Mouse (Mus musculus): ENCODE results near the gene Olig2. TPM values are rescaled to one million over a fixed set of nuclear protein-coding genes. Genes with fewer than 3 reads are reported as not detected.

Gene Olig2
- polyA plus RNA-seq, 1 experiment from 2014 or later, result not detected

DNA sequence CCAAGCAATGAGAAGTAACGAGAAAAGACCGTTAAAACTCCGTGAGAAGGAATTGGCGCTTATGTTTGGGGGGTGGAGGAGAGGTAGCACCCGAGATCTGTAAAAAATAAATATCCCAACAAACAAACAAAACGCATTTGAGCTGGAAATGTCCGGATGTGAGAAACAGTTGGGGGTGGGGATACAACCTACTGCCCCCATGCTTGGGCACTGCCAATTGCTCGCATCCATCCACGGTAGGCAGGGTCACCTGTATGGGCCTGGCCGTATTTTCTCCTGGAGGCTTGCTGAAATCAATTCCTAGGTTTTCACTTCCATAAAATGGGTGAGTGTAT lies 1.2 kb upstream of the Olig2 start:
- no peaks in the 10 kb centered on the region for H3K9me3 ChIP-seq (replicated peaks; ENCODE audit: control insufficient read depth, low read length)
- 6% methylated on average over 10 of the region's 10 CpGs for WGBS (ENCODE audit: insufficient replicate concordance)
- H3K27ac ChIP-seq (ENCODE audit: low read length), result no peak overlapping the region
- no peak overlapping the region for H3K4me3 ChIP-seq (ENCODE audit: low read depth, low read length)
- no peak overlapping the region for H3K9ac ChIP-seq (ENCODE audit: low read depth, low read length)
- H3K4me1 ChIP-seq (ENCODE audit: control insufficient read depth, low read depth, low read length), result no peaks in the 10 kb centered on the region
- H3K4me2 ChIP-seq (ENCODE audit: low read depth, low read length), result no peak overlapping the region
- ATAC-seq (ENCODE audit: low read depth), result no peak
- H3K36me3 ChIP-seq (ENCODE audit: control insufficient read depth, insufficient read depth), result no peaks in the 10 kb centered on the region
- peaks cover 100% of the 10 kb centered on the region for H3K27me3 ChIP-seq (ENCODE audit: control insufficient read depth, insufficient read depth, low read depth, low read length)

DNA sequence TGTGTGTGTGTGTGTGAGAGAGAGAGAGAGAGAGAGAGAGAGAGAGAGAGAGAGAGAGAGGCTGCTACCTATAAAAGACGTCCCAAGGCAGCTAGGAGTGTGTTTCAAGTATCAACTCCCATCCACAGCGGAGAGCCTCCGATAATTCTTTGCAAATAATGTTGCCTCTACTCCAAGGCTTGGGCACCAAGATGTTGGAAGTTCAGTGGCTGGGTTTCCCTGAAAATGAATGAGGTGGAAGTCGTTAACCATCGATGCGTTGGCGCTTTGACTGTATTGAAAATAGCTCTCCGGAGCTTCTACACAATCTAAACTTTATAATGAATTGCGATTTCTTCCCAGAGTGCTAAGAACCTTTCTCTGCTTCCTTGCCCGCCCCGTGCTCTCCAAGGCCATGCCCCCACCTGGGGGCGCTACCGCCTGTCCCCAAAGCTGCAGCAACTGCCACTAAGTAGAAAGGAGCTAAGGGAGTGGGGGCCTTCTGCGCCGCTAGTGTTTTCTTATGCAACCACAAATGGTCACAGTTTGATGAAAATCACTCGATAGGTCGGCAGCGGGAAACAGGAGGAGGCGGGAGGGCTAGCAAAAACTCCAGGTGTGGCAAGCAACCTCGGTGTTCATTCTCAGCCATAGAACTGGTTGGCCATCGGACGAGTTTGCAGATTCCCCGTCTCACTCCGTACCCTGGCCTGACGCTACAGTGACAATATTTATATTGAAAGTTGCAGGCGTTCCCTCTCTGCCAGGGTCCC lies 600 bp upstream of the Olig2 start:
- H3K4me1 ChIP-seq (ENCODE audit: control insufficient read depth, low read depth, low read length), result no peaks in the 10 kb centered on the region
- WGBS (ENCODE audit: insufficient replicate concordance), result 4% methylated on average over 26 of the region's 26 CpGs
- H3K9me3 ChIP-seq (replicated peaks; ENCODE audit: control insufficient read depth, low read length), result no peaks in the 10 kb centered on the region
- no peak overlapping the region for H3K4me3 ChIP-seq (ENCODE audit: low read depth, low read length)
- H3K36me3 ChIP-seq (ENCODE audit: control insufficient read depth, insufficient read depth), result no peaks in the 10 kb centered on the region
- H3K27me3 ChIP-seq (ENCODE audit: control insufficient read depth, insufficient read depth, low read depth, low read length), result peaks cover 100% of the 10 kb centered on the region
- no peak overlapping the region for H3K27ac ChIP-seq (ENCODE audit: low read length)
- ATAC-seq (ENCODE audit: low read depth), result no peak
- no peak overlapping the region for H3K9ac ChIP-seq (ENCODE audit: low read depth, low read length)
- no peak overlapping the region for H3K4me2 ChIP-seq (ENCODE audit: low read depth, low read length)

DNA sequence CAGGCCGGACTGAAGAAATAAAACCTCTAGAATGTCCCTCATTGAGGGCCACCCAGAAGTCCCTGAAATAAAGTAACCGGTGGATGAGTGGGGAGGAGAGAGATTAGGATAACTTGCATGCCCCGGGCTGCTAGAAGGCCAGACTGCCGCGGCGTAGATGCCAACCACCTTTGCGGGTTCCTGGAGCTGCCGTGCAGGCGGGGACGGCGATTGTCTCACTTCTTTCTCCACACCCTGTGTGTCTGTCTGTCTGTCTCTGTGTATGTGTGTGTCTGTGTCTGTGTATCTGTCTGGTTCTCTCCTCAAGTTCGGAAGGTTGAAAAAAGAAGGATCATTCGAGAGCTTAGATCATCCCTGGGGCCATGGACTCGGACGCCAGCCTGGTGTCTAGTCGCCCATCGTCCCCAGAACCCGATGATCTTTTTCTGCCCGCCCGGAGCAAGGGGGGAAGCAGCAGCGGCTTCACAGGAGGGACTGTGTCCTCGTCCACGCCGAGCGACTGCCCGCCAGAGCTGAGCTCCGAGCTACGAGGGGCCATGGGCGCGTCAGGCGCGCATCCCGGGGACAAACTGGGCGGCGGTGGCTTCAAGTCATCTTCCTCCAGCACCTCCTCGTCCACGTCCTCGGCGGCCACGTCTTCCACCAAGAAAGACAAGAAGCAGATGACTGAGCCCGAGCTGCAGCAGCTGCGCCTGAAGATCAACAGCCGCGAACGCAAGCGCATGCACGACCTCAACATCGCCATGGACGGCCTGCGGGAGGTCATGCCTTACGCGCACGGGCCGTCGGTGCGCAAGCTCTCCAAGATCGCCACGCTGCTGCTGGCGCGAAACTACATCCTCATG lies 1.0 kb downstream of the Olig2 start:
- 1% methylated on average over 60 of the region's 60 CpGs for WGBS (ENCODE audit: insufficient replicate concordance)
- H3K27ac ChIP-seq (ENCODE audit: low read length), result no peak overlapping the region
- no peak overlapping the region for H3K4me2 ChIP-seq (ENCODE audit: low read depth, low read length)
- H3K4me1 ChIP-seq (ENCODE audit: control insufficient read depth, low read depth, low read length), result no peaks in the 10 kb centered on the region
- no peaks in the 10 kb centered on the region for H3K36me3 ChIP-seq (ENCODE audit: control insufficient read depth, insufficient read depth)
- H3K27me3 ChIP-seq (ENCODE audit: control insufficient read depth, insufficient read depth, low read depth, low read length), result peaks cover 100% of the 10 kb centered on the region
- no peak overlapping the region for H3K9ac ChIP-seq (ENCODE audit: low read depth, low read length)
- H3K9me3 ChIP-seq (replicated peaks; ENCODE audit: control insufficient read depth, low read length), result no peaks in the 10 kb centered on the region
- H3K4me3 ChIP-seq (ENCODE audit: low read depth, low read length), result no peak overlapping the region
- no peak for ATAC-seq (ENCODE audit: low read depth)

DNA sequence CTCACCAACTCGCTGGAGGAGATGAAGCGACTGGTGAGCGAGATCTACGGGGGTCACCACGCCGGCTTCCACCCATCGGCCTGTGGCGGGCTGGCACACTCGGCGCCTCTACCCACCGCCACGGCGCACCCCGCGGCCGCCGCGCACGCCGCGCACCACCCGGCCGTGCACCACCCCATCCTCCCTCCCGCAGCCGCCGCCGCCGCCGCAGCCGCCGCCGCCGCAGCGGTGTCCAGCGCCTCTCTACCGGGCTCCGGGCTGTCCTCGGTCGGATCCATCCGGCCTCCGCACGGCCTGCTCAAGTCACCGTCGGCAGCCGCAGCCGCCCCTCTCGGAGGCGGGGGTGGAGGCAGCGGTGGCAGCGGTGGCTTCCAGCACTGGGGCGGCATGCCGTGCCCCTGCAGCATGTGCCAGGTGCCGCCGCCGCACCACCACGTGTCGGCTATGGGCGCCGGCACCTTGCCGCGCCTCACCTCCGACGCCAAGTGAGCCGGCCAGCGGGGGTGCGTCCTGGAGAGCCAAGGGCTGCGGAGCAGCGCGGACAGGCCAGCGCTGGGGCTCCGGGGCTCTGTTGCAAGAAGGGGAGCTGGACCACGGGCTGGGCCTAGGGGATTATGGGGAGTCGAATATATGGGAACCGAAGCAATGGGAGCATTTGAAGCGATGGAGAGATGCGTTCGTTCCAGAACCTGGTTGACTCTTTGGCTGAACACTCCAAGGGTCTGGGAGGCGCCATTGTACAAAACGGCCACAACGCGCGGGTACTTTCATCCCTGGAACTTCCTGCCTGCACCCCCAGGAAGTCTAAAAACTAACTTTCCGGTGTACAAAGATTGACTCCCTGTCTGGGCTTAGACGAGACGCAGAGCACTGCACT lies 1.9 kb downstream of the Olig2 start:
- H3K4me3 ChIP-seq (ENCODE audit: low read depth, low read length), result no peak overlapping the region

DNA sequence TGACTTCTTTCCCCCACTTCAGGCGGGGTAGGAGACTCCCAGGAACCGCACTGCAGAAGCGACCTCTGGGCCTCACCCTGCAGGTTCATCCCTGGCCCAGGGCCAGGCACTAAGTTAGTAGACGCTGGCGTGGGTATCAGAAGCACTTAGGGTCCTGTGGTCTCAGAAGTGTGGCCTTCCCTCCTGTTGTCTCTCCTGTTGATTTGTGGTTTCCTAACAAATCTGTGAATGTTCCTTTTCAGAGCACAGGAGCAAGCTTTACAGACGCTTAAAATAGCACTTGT lies 2.4 kb downstream of the Olig2 start:
- H3K9ac ChIP-seq (ENCODE audit: low read depth, low read length), result no peak overlapping the region
- no peak overlapping the region for H3K27ac ChIP-seq (ENCODE audit: low read length)
- WGBS (ENCODE audit: insufficient replicate concordance), result 0% methylated on average over 6 of the region's 6 CpGs
- H3K4me1 ChIP-seq (ENCODE audit: control insufficient read depth, low read depth, low read length), result no peaks in the 10 kb centered on the region
- no peaks in the 10 kb centered on the region for H3K9me3 ChIP-seq (replicated peaks; ENCODE audit: control insufficient read depth, low read length)
- H3K4me3 ChIP-seq (ENCODE audit: low read depth, low read length), result no peak overlapping the region
- H3K4me2 ChIP-seq (ENCODE audit: low read depth, low read length), result no peak overlapping the region
- H3K36me3 ChIP-seq (ENCODE audit: control insufficient read depth, insufficient read depth), result no peaks in the 10 kb centered on the region
- ATAC-seq (ENCODE audit: low read depth), result no peak
- H3K27me3 ChIP-seq (ENCODE audit: control insufficient read depth, insufficient read depth, low read depth, low read length), result peaks cover 100% of the 10 kb centered on the region

More for the DNA sequence above, 1.9 kb downstream of the Olig2 start:
- no peak overlapping the region for H3K27ac ChIP-seq (ENCODE audit: low read length)
- no peaks in the 10 kb centered on the region for H3K36me3 ChIP-seq (ENCODE audit: control insufficient read depth, insufficient read depth)
- H3K9me3 ChIP-seq (replicated peaks; ENCODE audit: control insufficient read depth, low read length), result no peaks in the 10 kb centered on the region
- H3K9ac ChIP-seq (ENCODE audit: low read depth, low read length), result no peak overlapping the region
- WGBS (ENCODE audit: insufficient replicate concordance), result 2% methylated on average over 83 of the region's 85 CpGs
- H3K4me1 ChIP-seq (ENCODE audit: control insufficient read depth, low read depth, low read length), result no peaks in the 10 kb centered on the region
- no peak for ATAC-seq (ENCODE audit: low read depth)
- no peak overlapping the region for H3K4me2 ChIP-seq (ENCODE audit: low read depth, low read length)
- peaks cover 100% of the 10 kb centered on the region for H3K27me3 ChIP-seq (ENCODE audit: control insufficient read depth, insufficient read depth, low read depth, low read length)

GRCm38 (mm10) chr16:91228238-91229071 lies 3.2 kb downstream of the Olig2 start:
- peaks cover 100% of the 10 kb centered on the region for H3K27me3 ChIP-seq (ENCODE audit: control insufficient read depth, insufficient read depth, low read depth, low read length)
- no peaks in the 10 kb centered on the region for H3K9me3 ChIP-seq (replicated peaks; ENCODE audit: control insufficient read depth, low read length)
- no peak overlapping the region for H3K9ac ChIP-seq (ENCODE audit: low read depth, low read length)
- no peaks in the 10 kb centered on the region for H3K4me1 ChIP-seq (ENCODE audit: control insufficient read depth, low read depth, low read length)
- H3K4me2 ChIP-seq (ENCODE audit: low read depth, low read length), result no peak overlapping the region
- no peak overlapping the region for H3K27ac ChIP-seq (ENCODE audit: low read length)
- H3K4me3 ChIP-seq (ENCODE audit: low read depth, low read length), result no peak overlapping the region
- no peaks in the 10 kb centered on the region for H3K36me3 ChIP-seq (ENCODE audit: control insufficient read depth, insufficient read depth)
- ATAC-seq (ENCODE audit: low read depth), result no peak
- whole genome bisulfite sequencing (ENCODE audit: insufficient replicate concordance), result 2% methylated on average over 30 of the region's 30 CpGs

- H3K27me3 ChIP-seq (ENCODE audit: control insufficient read depth, insufficient read depth, low read depth, low read length), result peaks cover 100% of the 10 kb centered on the region
- 4% methylated on average over 10 of the region's 10 CpGs for WGBS (ENCODE audit: insufficient replicate concordance)
- H3K4me2 ChIP-seq (ENCODE audit: low read depth, low read length), result no peak overlapping the region
- H3K4me1 ChIP-seq (ENCODE audit: control insufficient read depth, low read depth, low read length), result no peaks in the 10 kb centered on the region
- no peak overlapping the region for H3K27ac ChIP-seq (ENCODE audit: low read length)
- H3K9ac ChIP-seq (ENCODE audit: low read depth, low read length), result no peak overlapping the region
- no peaks in the 10 kb centered on the region for H3K36me3 ChIP-seq (ENCODE audit: control insufficient read depth, insufficient read depth)
- H3K9me3 ChIP-seq (replicated peaks; ENCODE audit: control insufficient read depth, low read length), result no peaks in the 10 kb centered on the region
- ATAC-seq (ENCODE audit: low read depth), result no peak
- no peak overlapping the region for H3K4me3 ChIP-seq (ENCODE audit: low read depth, low read length)
Measured at GRCm38 (mm10) chr16:91229072-91229348, 3.8 kb downstream of the Olig2 start.

DNA sequence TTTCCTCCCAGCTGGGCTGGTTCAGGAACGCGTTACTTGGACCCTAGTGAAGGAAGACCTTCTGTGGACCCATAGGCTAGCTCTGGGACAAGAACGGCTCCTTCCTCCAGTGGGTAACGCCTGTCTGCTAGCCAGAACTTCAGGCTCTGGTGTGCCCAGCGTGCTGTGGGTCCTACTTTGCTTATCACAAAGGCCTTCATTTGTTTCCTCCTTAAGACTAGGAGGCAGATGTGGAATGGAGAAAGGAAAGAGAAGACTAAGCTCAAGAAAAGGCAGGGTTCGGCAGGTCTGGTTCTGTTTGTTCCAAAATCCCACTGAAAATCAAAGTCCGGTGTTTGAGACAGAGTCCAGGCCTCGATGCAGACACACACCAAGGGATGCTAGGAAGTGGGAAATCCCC lies 4.4 kb downstream of the Olig2 start:
- no peaks in the 10 kb centered on the region for H3K36me3 ChIP-seq (ENCODE audit: control insufficient read depth, insufficient read depth)
- no peak overlapping the region for H3K27ac ChIP-seq (ENCODE audit: low read length)
- H3K4me3 ChIP-seq (ENCODE audit: low read depth, low read length), result no peak overlapping the region
- H3K9ac ChIP-seq (ENCODE audit: low read depth, low read length), result no peak overlapping the region
- no peak overlapping the region for H3K4me2 ChIP-seq (ENCODE audit: low read depth, low read length)
- WGBS (ENCODE audit: insufficient replicate concordance), result 13% methylated on average over 8 of the region's 8 CpGs
- ATAC-seq (ENCODE audit: low read depth), result no peak
- H3K27me3 ChIP-seq (ENCODE audit: control insufficient read depth, insufficient read depth, low read depth, low read length), result peaks cover 100% of the 10 kb centered on the region
- H3K4me1 ChIP-seq (ENCODE audit: control insufficient read depth, low read depth, low read length), result no peaks in the 10 kb centered on the region
- no peaks in the 10 kb centered on the region for H3K9me3 ChIP-seq (replicated peaks; ENCODE audit: control insufficient read depth, low read length)
